Mouse (Mus musculus): ENCODE results near the gene Swi5.

The Swi5 gene

GRCm38 (mm10) chr2:32287923-32288367 lies at the start of gene Swi5:
Swi5 (minus strand) TSS chr2:32288075.
- DNase-seq: peak; percentile 100

- DNase-seq: no peak
These were observed 48.0 kb upstream of the Swi5 start for GRCm38 (mm10) chr2:32335888-32336287.

GRCm38 (mm10) chr2:32332159-32332558 lies 44.3 kb upstream of the Swi5 start:
- no peak for DNase-seq

GRCm38 (mm10) chr2:32329531-32329930 lies 41.7 kb upstream of the Swi5 start:
- peak; percentile 46 for DNase-seq

GRCm38 (mm10) chr2:32328911-32329460 lies 41.1 kb upstream of the Swi5 start:
- peak; percentile 57 for DNase-seq

GRCm38 (mm10) chr2:32327200-32327599 lies 39.3 kb upstream of the Swi5 start:
- DNase-seq: no peak

GRCm38 (mm10) chr2:32325342-32325741 lies 37.5 kb upstream of the Swi5 start:
- no peak for DNase-seq

GRCm38 (mm10) chr2:32324322-32324721 lies 36.4 kb upstream of the Swi5 start:
- DNase-seq: no peak

- DNase-seq: no peak
These were observed 35.2 kb upstream of the Swi5 start for GRCm38 (mm10) chr2:32322754-32323741.

GRCm38 (mm10) chr2:32321591-32322298 lies 33.9 kb upstream of the Swi5 start:
- DNase-seq: no peak

- DNase-seq: no peak
These were observed 32.8 kb upstream of the Swi5 start for GRCm38 (mm10) chr2:32320721-32321120.

- peak; percentile 82 for DNase-seq
These were observed 32.0 kb upstream of the Swi5 start for GRCm38 (mm10) chr2:32319586-32320580.

- peak; percentile 23 for DNase-seq
These were observed 31.1 kb upstream of the Swi5 start for GRCm38 (mm10) chr2:32318709-32319585.

- DNase-seq: peak; percentile 95
These were observed 30.0 kb upstream of the Swi5 start for GRCm38 (mm10) chr2:32317791-32318417.

- DNase-seq: peak; percentile 83
These were observed 29.2 kb upstream of the Swi5 start for GRCm38 (mm10) chr2:32316887-32317656.

- DNase-seq: peak; percentile 64
These were observed 27.9 kb upstream of the Swi5 start for GRCm38 (mm10) chr2:32315751-32316150.

GRCm38 (mm10) chr2:32314831-32315230 lies 27.0 kb upstream of the Swi5 start:
- DNase-seq: no peak

GRCm38 (mm10) chr2:32312318-32312964 lies 24.6 kb upstream of the Swi5 start:
- DNase-seq: peak; percentile 95
